In the genomic region with DNA sequence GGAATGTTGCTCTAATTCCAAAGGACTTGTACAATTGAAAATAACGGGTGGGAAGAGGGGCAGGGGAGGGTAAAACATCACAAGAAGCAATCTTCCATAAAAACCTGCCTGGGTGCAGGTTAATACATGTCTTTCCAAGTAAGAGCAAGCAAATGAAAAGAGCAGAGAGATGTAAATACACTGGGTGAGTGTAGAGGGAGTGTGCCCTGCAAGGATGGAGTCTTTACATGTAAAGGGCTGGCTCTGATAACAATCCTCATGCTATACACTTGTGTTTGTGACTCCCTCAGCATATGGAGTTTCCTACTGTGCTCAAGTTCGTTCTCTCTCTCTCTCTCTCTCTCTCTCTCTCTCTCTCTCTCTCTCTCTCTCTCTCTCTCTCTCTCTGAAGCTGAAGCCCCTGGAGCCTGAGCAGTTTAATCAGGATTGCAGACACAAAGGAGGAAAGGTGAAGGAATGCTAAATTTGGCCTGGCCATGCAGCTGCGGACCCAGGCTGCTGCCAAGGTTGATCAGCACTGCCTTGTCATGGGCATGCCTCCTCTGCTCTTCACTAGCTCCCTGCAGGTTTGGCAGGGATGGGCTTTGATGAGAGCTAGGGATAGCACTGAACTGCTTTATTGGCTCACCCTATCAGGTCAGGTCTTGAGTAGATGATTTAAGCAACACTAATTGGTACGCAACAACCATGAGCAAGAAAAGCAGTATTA, we compare ENCODE assay signal across 12 mouse cellular contexts.
DNase-seq lines count a peak whose midpoint lies in the region; ATAC-seq lines count a peak whose summit lies in the region.
"Had no signal": no experiment of that assay in that cellular context is flagged by ENCODE, and none has a peak within 500 bp of the region (broad histone marks: within the 10 kb centered on the region; RNA-seq: fewer than 3 reads in every experiment).

No protein-coding gene starts in this region.

- peaks cover 5% of the 10 kb centered on the region for H3K4me1 ChIP-seq in forebrain, embryonic 11.5 days (replicated peaks; ENCODE audit: control insufficient read depth, insufficient read depth, low read length)
- H3K4me1 ChIP-seq in hindbrain, embryonic 12.5 days, result peaks cover 21% of the 10 kb centered on the region
- peaks cover 7% of the 10 kb centered on the region for H3K4me1 ChIP-seq in midbrain, embryonic 15.5 days
- H3K4me1 ChIP-seq: limb, embryonic 13.5 days had no signal

- peak overlapping the region; percentile 84 for H3K27ac ChIP-seq in forebrain, embryonic 11.5 days (ENCODE audit: low read depth, low read length)
- H3K27ac ChIP-seq in hindbrain, embryonic 12.5 days, result peak overlapping the region; percentile 55
- no peak overlapping the region for H3K27ac ChIP-seq in midbrain, embryonic 15.5 days
- H3K27ac ChIP-seq: heart, embryonic 15.5 days; limb, embryonic 13.5 days had no signal

- ATAC-seq in forebrain, embryonic 11.5 days (replicated peaks; ENCODE audit: low FRiP score), result peak; percentile 69
- peak; percentile 35; the same call in 1 of the 2 replicates for ATAC-seq in hindbrain, embryonic 12.5 days (ENCODE audit: low FRiP score)
- peak; percentile 40 for ATAC-seq in midbrain, embryonic 15.5 days (replicated peaks)
- ATAC-seq: liver, postnatal 0 days had no signal

- no peak overlapping the region for H3K9ac ChIP-seq in forebrain, embryonic 11.5 days (ENCODE audit: low read length)
- no peak overlapping the region for H3K9ac ChIP-seq in hindbrain, embryonic 12.5 days
- H3K9ac ChIP-seq in midbrain, embryonic 15.5 days, result no peak overlapping the region
- H3K9ac ChIP-seq: heart, embryonic 15.5 days; limb, embryonic 13.5 days; liver, postnatal 0 days had no signal

- 40% methylated on average over 4 of the region's 4 CpGs for WGBS in forebrain, embryonic 11.5 days
- 39% methylated on average over 4 of the region's 4 CpGs for WGBS in hindbrain, embryonic 12.5 days
- WGBS in midbrain, embryonic 15.5 days, result 37% methylated on average over 4 of the region's 4 CpGs

- H3K27me3 ChIP-seq in forebrain, embryonic 11.5 days (ENCODE audit: control insufficient read depth, insufficient read depth, low read length), result no peaks in the 10 kb centered on the region
- H3K27me3 ChIP-seq in hindbrain, embryonic 12.5 days, result no peaks in the 10 kb centered on the region
- no peaks in the 10 kb centered on the region for H3K27me3 ChIP-seq in midbrain, embryonic 15.5 days (replicated peaks)
- H3K27me3 ChIP-seq: heart, embryonic 15.5 days; limb, embryonic 13.5 days had no signal

- H3K4me2 ChIP-seq in forebrain, embryonic 11.5 days (ENCODE audit: low read depth, low read length, severe bottlenecking), result no peak overlapping the region
- H3K4me2 ChIP-seq in hindbrain, embryonic 12.5 days (replicated peaks), result no peak overlapping the region
- H3K4me2 ChIP-seq in midbrain, embryonic 15.5 days, result no peak overlapping the region
- H3K4me2 ChIP-seq: heart, embryonic 15.5 days; limb, embryonic 13.5 days had no signal

- H3K36me3 ChIP-seq in forebrain, embryonic 11.5 days (ENCODE audit: control insufficient read depth, insufficient read depth, low read length), result no peaks in the 10 kb centered on the region
- H3K36me3 ChIP-seq in hindbrain, embryonic 12.5 days, result no peaks in the 10 kb centered on the region
- H3K36me3 ChIP-seq in midbrain, embryonic 15.5 days (replicated peaks), result no peaks in the 10 kb centered on the region
- H3K36me3 ChIP-seq: heart, embryonic 15.5 days; limb, embryonic 13.5 days had no signal

- H3K4me3 ChIP-seq in forebrain, embryonic 11.5 days (ENCODE audit: low read depth, low read length), result no peak overlapping the region
- H3K4me3 ChIP-seq in hindbrain, embryonic 12.5 days, result no peak overlapping the region
- no peak overlapping the region for H3K4me3 ChIP-seq in midbrain, embryonic 15.5 days
- H3K4me3 ChIP-seq: heart, embryonic 15.5 days; limb, embryonic 13.5 days had no signal

- DNase-seq in Muller cell, postnatal 12 days (ENCODE audit: inconsistent ontology term), result peak; percentile 83
- DNase-seq in forebrain, embryonic 11.5 days (ENCODE audit: low spot score), result peak; percentile 55
- no peak for DNase-seq in cerebellum, adult 9-10 months
- DNase-seq in cerebellum, adult 18-20 months, result no peak
- DNase-seq in yolk sac, embryonic 10.5 days (ENCODE audit: low spot score), result no peak
- DNase-seq: kidney, adult 2 months; liver, postnatal 0 days; lung, postnatal 36 days had no signal

- H3K9me3 ChIP-seq in forebrain, embryonic 11.5 days (ENCODE audit: control insufficient read depth, low read length), result no peaks in the 10 kb centered on the region
- H3K9me3 ChIP-seq in hindbrain, embryonic 12.5 days (replicated peaks), result no peaks in the 10 kb centered on the region
- no peaks in the 10 kb centered on the region for H3K9me3 ChIP-seq in midbrain, embryonic 15.5 days
- H3K9me3 ChIP-seq: heart, embryonic 15.5 days; limb, embryonic 13.5 days had no signal

Comparison
In these comparisons a context has a peak if more than half of its experiments do, and no peak if none do; other contexts are left out.
1. DNase-seq: peak in Muller cell, postnatal 12 days (single experiment) and forebrain, embryonic 11.5 days (single experiment); none in cerebellum, adult 9-10 months (single experiment), cerebellum, adult 18-20 months (0 of 2) and yolk sac, embryonic 10.5 days (single experiment).
2. Peak in every context shown above with its lines, with median percentiles within 50 percentile points of each other: ATAC-seq.